In genomic region chr4:129032133-129032962, GRCm38 (mm10) we compare ENCODE assay signal across 8 mouse cellular contexts. TPM values are rescaled to one million over a fixed set of nuclear protein-coding genes. Genes with fewer than 3 reads are reported as not detected.
A peak's percentile ranks its signal among the peaks of the same experiment; 100 is the strongest.
DNase-seq lines count a peak whose midpoint lies in the region; TF ChIP-seq lines count a peak whose summit lies in the region.
"Had no signal": no experiment of that assay in that cellular context is flagged by ENCODE, and none has a peak within 500 bp of the region (broad histone marks: within the 10 kb centered on the region; RNA-seq: fewer than 3 reads in every experiment).

No protein-coding gene starts in this region.

- no peaks in the 10 kb centered on the region for H3K9me3 ChIP-seq in embryonic facial prominence, embryonic 10.5 days
- H3K9me3 ChIP-seq: hindbrain, embryonic 15.5 days had no signal

- no peaks in the 10 kb centered on the region for H3K36me3 ChIP-seq in embryonic facial prominence, embryonic 10.5 days (replicated peaks)
- H3K36me3 ChIP-seq: hindbrain, embryonic 15.5 days had no signal

- 0 out of 2 replicates have a peak, but pooled peaks cover 18% of the 10 kb centered on the region for H3K27me3 ChIP-seq in embryonic facial prominence, embryonic 10.5 days (replicated peaks; ENCODE audit: low read depth, poor library complexity, severe bottlenecking)
- H3K27me3 ChIP-seq: hindbrain, embryonic 15.5 days had no signal

- 52% methylated on average over 11 of the region's 11 CpGs for WGBS in lung, adult 2 months
- 79% methylated on average over 11 of the region's 11 CpGs for WGBS in embryonic facial prominence, embryonic 10.5 days

- H3K27ac ChIP-seq in embryonic facial prominence, embryonic 10.5 days (replicated peaks): peak overlapping the region; percentile 19; the same call in 1 of the 2 replicates
- H3K27ac ChIP-seq: hindbrain, embryonic 15.5 days had no signal

- no peak overlapping the region for H3K4me3 ChIP-seq in lung, adult 2 months (replicated peaks; ENCODE audit: extremely low read depth, low read depth, low read length)
- H3K4me3 ChIP-seq in embryonic facial prominence, embryonic 10.5 days: no peak overlapping the region
- H3K4me3 ChIP-seq: hindbrain, embryonic 15.5 days had no signal

- peaks cover 19% of the 10 kb centered on the region for H3K4me1 ChIP-seq in lung, adult 2 months (ENCODE audit: control insufficient read depth, insufficient read depth, low read length)
- peaks cover 26% of the 10 kb centered on the region for H3K4me1 ChIP-seq in embryonic facial prominence, embryonic 10.5 days

- no peak for TF ChIP-seq CTCF in lung, adult 2 months (IDR thresholded peaks at IDR 0.05; ENCODE audit: insufficient read depth, low read length)

- no peak for TF ChIP-seq POLR2A in lung, adult 2 months (IDR thresholded peaks at IDR 0.05; ENCODE audit: borderline replicate concordance, extremely low read depth, low read depth, low read length)

- DNase-seq in lung, adult 18-20 months: peak; percentile 36 to 40
- DNase-seq in lung, adult 2 months: no peak
- DNase-seq in embryonic facial prominence, embryonic 10.5 days (ENCODE audit: low spot score): no peak
- peak; percentile 43 for DNase-seq in lung, postnatal 25 days (ENCODE audit: low spot score)
- DNase-seq in thymus, postnatal 36 days: peak; percentile 13 to 24
- no peak for DNase-seq in layer of hippocampus, adult 9-10 months (ENCODE audit: low spot score)
- DNase-seq in neural tube, embryonic 10.5 days (ENCODE audit: extremely low spot score, low spot score): no peak

RNA-seq across cellular contexts. Expression of gene Rnf19b, which starts 25.7 kb away (rescaled TPM):
- 51.1 and 70.7 TPM in 2 replicates for polyA plus RNA-seq in lung, adult 2 months (2012; rRNA removed)
- 7.9 and 8.4 TPM in 2 replicates for polyA plus RNA-seq in embryonic facial prominence, embryonic 10.5 days (2016; fragmentation: Nextera tagmentation; extraction: Ambion mirVana)

RNA-seq across cellular contexts. Expression of gene Ak2, which starts 40.6 kb away (rescaled TPM):
- 22.6 and 24.2 TPM in 2 replicates for polyA plus RNA-seq in lung, adult 2 months (2012; rRNA removed)
- polyA plus RNA-seq in embryonic facial prominence, embryonic 10.5 days (2016; fragmentation: Nextera tagmentation; extraction: Ambion mirVana): 219 and 224 TPM in 2 replicates

Comparison
In these comparisons a context has a peak if more than half of its experiments do, and no peak if none do; other contexts are left out.
1. DNase-seq: peak in lung, adult 18-20 months (2 of 2), lung, postnatal 25 days (single experiment) and thymus, postnatal 36 days (2 of 2); none in lung, adult 2 months (single experiment), embryonic facial prominence, embryonic 10.5 days (single experiment), layer of hippocampus, adult 9-10 months (single experiment) and neural tube, embryonic 10.5 days (single experiment).